Mouse (Mus musculus) limb, embryonic 14.5 days (tissue): Measurements from ENCODE around the gene Slc48a1. TPM values are rescaled to one million over a fixed set of nuclear protein-coding genes. Genes with fewer than 3 reads are reported as not detected.

Experiments used
- ATAC-seq: fragments of 200-750 bp; cut with Nextera tagmentation; 2 replicates; pipeline ENCODE4 v1.8.0; 2017; ENCODE audit warnings: low read depth, moderate number of reproducible peaks, moderate TSS enrichment; ENCODE audit not compliant: low FRiP score
- DNase-seq: peaks from one replicate; pipeline ENCODE4 v3.0.0-alpha.2; 2015; ENCODE audit warnings: low spot score
- H3K27ac ChIP-seq: fragments of 300-500 bp; sonication (generic); replicated peaks from 2 replicates; pipeline ENCODE4 v1.5.1; 2014; ENCODE audit warnings: low read depth, mild to moderate bottlenecking, low read length, moderate library complexity, mixed read lengths
- H3K27me3 ChIP-seq: fragments of 300-500 bp; sonication (generic); 2 replicates; pipeline ENCODE4 v1.6.1; 2014; ENCODE audit warnings: low read length, mixed read lengths; ENCODE audit not compliant: control insufficient read depth, insufficient read depth
- H3K36me3 ChIP-seq: fragments of 300-500 bp; sonication (generic); 2 replicates; pipeline ENCODE4 v1.6.1; 2014; ENCODE audit warnings: mild to moderate bottlenecking, low read length, moderate library complexity, mixed read lengths; ENCODE audit not compliant: control insufficient read depth, insufficient read depth
- H3K4me1 ChIP-seq: fragments of 300-500 bp; sonication (generic); 2 replicates; pipeline ENCODE4 v1.6.1; 2014; ENCODE audit warnings: antibody characterized with exemption, low read length, mixed read lengths; ENCODE audit not compliant: control insufficient read depth, insufficient read depth
- H3K4me2 ChIP-seq: fragments of 300-500 bp; sonication (generic); replicated peaks from 2 replicates; pipeline ENCODE4 v1.6.1; 2014; ENCODE audit warnings: low read depth, mild to moderate bottlenecking, low read length, moderate library complexity; ENCODE audit not compliant: severe bottlenecking
- H3K4me3 ChIP-seq: fragments of 300-500 bp; sonication (generic); replicated peaks from 2 replicates; pipeline ENCODE4 v1.5.1; 2014; ENCODE audit warnings: low read length
- H3K9ac ChIP-seq: fragments of 300-500 bp; sonication (generic); 2 replicates; pipeline ENCODE4 v1.6.1; 2014; ENCODE audit warnings: mild to moderate bottlenecking, low read depth, low read length, moderate library complexity; ENCODE audit not compliant: severe bottlenecking
- H3K9me3 ChIP-seq: fragments of 300-500 bp; sonication (generic); 2 replicates; pipeline ENCODE4 v1.6.1; 2016; ENCODE audit warnings: low read length; ENCODE audit not compliant: control insufficient read depth
- POLR2A ChIP-seq: fragments of 200-500 bp; IDR thresholded peaks from 2 replicates; pipeline ENCODE4 v1.8.0; 2012; ENCODE audit warnings: inconsistent platforms, mild to moderate bottlenecking, moderate library complexity, borderline replicate concordance; ENCODE audit not compliant: insufficient read depth, insufficient read length; ENCODE audit errors: extremely low read depth
- WGBS: fragments of 180-500 bp; shearing (Covaris S2); extraction: QIAGEN DNeasy Blood & Tissue Kit; methylation state at CpG from one replicate; pipeline ENCODE4 v1.1.7; 2014; 5-methylcytosine and 5-hydroxymethylcytosine counted together
- polyA plus RNA-seq, 2 experiments: library from polyadenylated mRNA; depleted of rRNA in 1 of 2; stranded (reverse) in 1 of 2; unstranded in 1 of 2; fragments of >200 nt; fragmentation: Nextera tagmentation in 1 of 2; extraction: Ambion mirVana in 1 of 2; gene quantifications; 2 replicates each; pipeline versions ENCODE4 v1.2.1 to v1.2.3; 2012 to 2014

The Slc48a1 gene
- polyA plus RNA-seq, 2 experiments: 23.4 to 46.2 TPM

- H3K27ac ChIP-seq: 0 out of 2 replicates have a peak overlapping the region, but pooled peaks have one; percentile 16
- no peak for DNase-seq
Measured at GRCm38 (mm10) chr15:97813452-97814204, 35.3 kb downstream of the Slc48a1 start.

GRCm38 (mm10) chr15:97814703-97815102, 36.4 kb downstream of the Slc48a1 start:
- Histone ChIP-seq H3K27ac (no peak overlapping the region), H3K9ac (peak overlapping the region; percentile 12)
- WGBS: 44% methylated on average over 5 of the region's 5 CpGs

More at GRCm38 (mm10) chr15:97813452-97814204, 35.3 kb downstream of the Slc48a1 start:
- H3K4me3 ChIP-seq: no peak overlapping the region
- ATAC-seq: no peak
- H3K4me2 ChIP-seq: no peak overlapping the region
- peaks cover 26% of the 10 kb centered on the region for H3K4me1 ChIP-seq
- TF ChIP-seq POLR2A: no peak
- no peaks in the 10 kb centered on the region for H3K27me3 ChIP-seq
- H3K36me3 ChIP-seq: peaks cover 25% of the 10 kb centered on the region
- H3K9ac ChIP-seq: no peak overlapping the region
- H3K9me3 ChIP-seq: no peaks in the 10 kb centered on the region
- 60% methylated on average over 21 of the region's 21 CpGs for WGBS

GRCm38 (mm10) chr15:97815254-97815653, 36.9 kb downstream of the Slc48a1 start:
- H3K27me3 ChIP-seq: no peaks in the 10 kb centered on the region
- no peaks in the 10 kb centered on the region for H3K9me3 ChIP-seq
- 95% methylated on average over 4 of the region's 4 CpGs for WGBS
- H3K4me1 ChIP-seq: peaks cover 28% of the 10 kb centered on the region
- DNase-seq: no peak
- no peak overlapping the region for H3K27ac ChIP-seq
- no peak for ATAC-seq
- no peak overlapping the region for H3K4me3 ChIP-seq
- 0 out of 2 replicates have a peak overlapping the region, but pooled peaks have one; percentile 12 for H3K9ac ChIP-seq
- H3K4me2 ChIP-seq: no peak overlapping the region
- peaks cover 9% of the 10 kb centered on the region for H3K36me3 ChIP-seq
- no peak for TF ChIP-seq POLR2A

More at GRCm38 (mm10) chr15:97814703-97815102, 36.4 kb downstream of the Slc48a1 start:
- Histone ChIP-seq H3K4me1 (peaks cover 27% of the 10 kb centered on the region), H3K36me3 (peaks cover 14% of the 10 kb centered on the region), H3K4me2 (no peak overlapping the region), H3K4me3 (no peak overlapping the region), H3K27me3 (no peaks in the 10 kb centered on the region), H3K9me3 (no peaks in the 10 kb centered on the region)
- ATAC-seq (no peak), DNase-seq (no peak)
- TF ChIP-seq POLR2A: no peak

DNA sequence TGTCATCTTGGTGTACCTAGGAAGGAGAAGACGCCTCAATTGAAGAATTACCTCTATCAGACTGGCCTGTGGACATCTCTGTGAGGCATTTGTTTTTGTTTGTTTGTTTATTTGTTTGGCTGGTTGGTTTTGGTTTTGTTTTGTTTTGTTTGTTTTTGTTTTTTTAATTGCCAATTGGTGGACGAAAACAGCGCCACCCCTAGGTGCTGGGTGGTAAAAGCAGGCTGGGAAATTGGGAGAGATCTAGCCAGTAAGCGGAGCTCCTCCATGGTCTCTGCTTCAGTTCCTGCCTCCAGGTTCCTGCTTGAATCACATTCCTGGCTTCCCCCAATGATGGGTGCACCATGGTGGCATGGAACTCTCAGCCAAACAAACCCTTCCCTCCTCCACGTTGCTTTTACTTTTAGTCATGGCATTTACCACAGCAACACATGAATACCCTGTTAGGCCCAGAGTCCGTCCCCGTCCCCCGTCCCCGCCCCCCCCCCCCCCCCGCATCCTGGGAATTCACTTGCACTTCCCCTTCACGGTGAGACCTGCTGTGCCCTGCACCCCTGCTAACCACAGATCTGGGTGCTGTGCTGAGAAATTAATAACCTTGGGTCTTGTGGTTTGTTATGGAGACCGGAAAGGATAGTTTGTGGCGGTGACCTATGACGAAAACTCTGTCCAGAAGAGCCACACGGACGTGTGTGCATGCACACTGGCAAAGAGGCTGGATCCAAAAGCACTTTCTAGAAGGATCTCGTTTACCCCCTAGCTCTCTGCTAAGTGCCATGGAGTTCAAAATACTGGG, 38.1 kb downstream of the Slc48a1 start:
- H3K9ac ChIP-seq: no peak overlapping the region
- no peaks in the 10 kb centered on the region for H3K27me3 ChIP-seq
- 92% methylated on average over 17 of the region's 17 CpGs for WGBS
- ATAC-seq (no peak), DNase-seq (no peak)
- TF ChIP-seq POLR2A: no peak
- no peak overlapping the region for H3K27ac ChIP-seq
- peaks cover 38% of the 10 kb centered on the region for H3K4me1 ChIP-seq
- no peak overlapping the region for H3K4me3 ChIP-seq
- H3K9me3 ChIP-seq: no peaks in the 10 kb centered on the region
- no peak overlapping the region for H3K4me2 ChIP-seq
- H3K36me3 ChIP-seq: 0 out of 2 replicates have a peak, but pooled peaks cover 6% of the 10 kb centered on the region

DNA sequence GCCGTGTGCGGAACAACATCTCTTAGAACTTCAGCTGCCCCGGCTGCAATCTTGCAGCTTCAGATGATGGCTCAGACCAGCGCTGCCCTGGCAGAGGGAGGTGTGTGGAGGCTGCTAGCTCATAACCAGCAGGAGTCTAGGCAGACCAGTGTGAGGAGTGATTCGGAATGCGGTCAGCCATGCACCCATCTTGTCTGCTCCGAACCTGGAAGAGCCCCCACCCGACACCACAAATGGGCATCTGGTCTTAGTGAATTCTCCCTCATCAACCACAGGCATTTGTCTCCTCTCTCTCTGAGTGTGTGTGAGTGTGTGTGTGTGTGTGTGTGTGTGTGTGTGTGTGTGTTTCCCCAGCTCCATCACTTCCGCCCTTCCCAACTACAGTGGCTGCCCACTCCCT, 41.6 kb downstream of the Slc48a1 start:
- Histone ChIP-seq H3K4me1 (peaks cover 43% of the 10 kb centered on the region), H3K4me2 (no peak overlapping the region), H3K27me3 (no peaks in the 10 kb centered on the region), H3K9ac (no peak overlapping the region), H3K27ac (no peak overlapping the region), H3K9me3 (no peaks in the 10 kb centered on the region), H3K4me3 (no peak overlapping the region), H3K36me3 (peaks cover 11% of the 10 kb centered on the region; the same call in 1 of the 2 replicates)
- WGBS: 87% methylated on average over 9 of the region's 9 CpGs
- ATAC-seq: no peak
- no peak for TF ChIP-seq POLR2A
- no peak for DNase-seq
